Mouse (Mus musculus) fibroblast of lung, adult 2 months (primary cell): ENCODE data around the gene Hcls1.
A peak's percentile ranks its signal among the peaks of the same experiment; 100 is the strongest.

Experiments
- DNase-seq: peaks from one replicate; pipeline ENCODE4 v3.0.0-alpha.2; 2011; ENCODE audit warnings: low read depth

The Hcls1 gene

GRCm38 (mm10) chr16:36989493-36989892 lies 54.7 kb downstream of the Hcls1 start:
- DNase-seq = no peak

DNA sequence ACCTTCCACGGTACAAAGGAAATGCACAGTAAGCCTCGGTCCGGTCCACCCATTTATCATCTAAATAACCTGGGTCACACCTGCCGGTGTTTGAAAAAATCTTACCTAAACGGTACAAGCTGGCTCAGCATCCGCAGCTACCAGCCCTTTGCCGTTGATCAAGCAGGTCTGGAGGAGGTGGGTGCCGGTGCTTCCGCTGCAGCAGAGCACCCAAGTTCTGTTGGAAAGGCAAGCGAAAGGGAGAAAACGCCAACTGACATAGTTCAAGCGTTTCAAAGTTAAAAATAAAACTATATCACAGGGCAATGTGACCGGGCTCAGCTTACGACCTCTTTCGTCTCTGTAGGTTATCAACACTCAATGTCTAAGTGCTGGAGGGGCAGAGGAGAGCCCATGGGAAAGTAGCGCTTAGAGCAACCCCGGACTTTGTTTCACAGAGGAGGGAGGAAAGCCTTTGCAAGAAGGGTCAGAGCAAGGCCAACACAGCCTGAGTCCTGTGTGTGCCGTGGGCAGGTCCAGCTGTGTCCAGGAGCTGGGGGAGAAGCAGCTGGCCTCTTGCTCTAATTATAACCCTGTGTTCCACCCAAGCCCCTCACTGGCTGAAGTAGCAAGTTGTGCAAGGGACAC lies 55.3 kb downstream of the Hcls1 start, which contains the start of gene Fbxo40:
TSS of gene Fbxo40 (minus strand) at position 469 of the 627 bp plus-strand sequence.
- DNase-seq = no peak

DNA sequence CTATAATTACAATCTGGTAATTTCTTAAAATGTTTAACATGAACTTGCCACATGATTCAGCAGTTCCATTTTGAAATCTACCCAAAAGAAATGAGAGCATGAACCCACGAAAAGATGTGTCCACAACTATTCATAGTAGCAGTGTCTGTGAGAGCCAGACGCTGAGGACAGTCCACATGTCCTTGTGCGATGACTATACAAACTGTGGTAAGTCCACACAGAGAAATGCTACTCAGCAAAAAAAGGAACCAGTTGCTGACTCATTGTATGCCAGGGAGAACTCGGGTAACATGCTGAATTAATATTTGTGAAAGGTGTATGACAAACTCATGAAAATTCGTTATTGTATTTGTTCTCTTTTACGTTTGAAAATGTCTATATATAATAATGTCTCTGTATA lies 62.9 kb downstream of the Hcls1 start:
- no peak for DNase-seq

GRCm38 (mm10) chr16:36999366-36999972 lies 64.7 kb downstream of the Hcls1 start:
- DNase-seq = no peak

GRCm38 (mm10) chr16:37009262-37009661 lies 74.5 kb downstream of the Hcls1 start:
- DNase-seq = no peak

DNA sequence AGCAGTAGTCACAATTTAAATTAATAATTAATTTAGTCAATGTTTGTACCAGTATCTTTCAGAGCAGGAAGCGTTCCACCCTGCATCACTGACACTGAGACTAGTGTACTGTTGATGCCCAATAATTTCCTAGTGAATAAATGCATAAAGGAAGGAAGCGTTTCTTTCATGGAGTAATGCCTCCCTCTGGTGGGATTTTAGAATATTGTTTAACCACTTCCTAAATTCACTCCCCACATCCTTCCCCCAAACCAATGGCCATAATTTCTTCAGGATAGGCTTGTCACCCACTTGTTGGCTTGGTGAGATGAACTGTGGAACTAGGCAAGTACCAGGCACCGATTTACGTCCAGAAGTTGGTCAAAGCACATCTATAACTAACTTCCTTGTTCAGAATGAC lies 75.6 kb downstream of the Hcls1 start:
- peak; percentile 58 for DNase-seq

DNA sequence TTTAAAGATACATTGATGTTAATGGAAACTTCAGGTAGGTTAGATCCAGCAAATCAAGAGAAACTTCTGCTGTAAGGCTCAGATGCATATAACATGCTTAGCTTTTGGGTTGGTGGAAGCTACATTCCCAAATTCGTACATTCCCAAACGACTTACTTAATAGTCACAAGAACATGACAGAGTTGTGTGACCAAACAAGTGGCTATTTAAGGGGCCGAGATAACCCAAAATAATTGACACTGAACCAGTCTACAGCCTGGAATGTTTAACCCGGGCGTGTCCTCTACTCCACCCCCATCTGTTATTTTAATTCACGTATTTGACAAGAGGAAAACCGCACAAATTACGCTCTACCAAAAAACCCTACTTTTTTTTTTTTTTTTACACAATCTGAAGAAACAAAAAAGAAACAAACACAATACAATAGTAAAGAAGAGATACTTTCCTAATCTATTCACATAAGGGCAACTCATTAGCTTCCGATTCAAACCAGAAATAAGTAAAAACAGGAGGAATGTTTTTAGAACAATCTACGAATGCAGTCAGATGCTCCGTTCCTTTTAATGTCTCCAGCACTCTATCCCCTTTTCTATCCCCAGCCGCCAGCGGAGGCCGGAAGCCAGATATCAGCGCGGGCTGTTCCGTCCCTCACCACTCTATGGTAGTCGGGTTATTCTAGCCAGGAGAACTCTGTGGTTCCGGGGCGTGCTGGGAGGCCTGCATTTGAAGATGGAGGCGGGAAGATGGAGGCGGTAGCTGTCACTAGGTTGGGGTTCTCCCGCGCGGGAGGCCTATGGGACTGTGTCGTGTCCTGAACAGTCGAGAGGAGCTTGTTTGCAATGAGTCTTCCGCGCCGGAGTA lies 76.5 kb downstream of the Hcls1 start, which contains the start of gene Polq:
TSS of gene Polq (plus strand) at position 726 of the 861 bp plus-strand sequence.
- DNase-seq = peak; percentile 78

GRCm38 (mm10) chr16:37011922-37012289 lies 77.1 kb downstream of the Hcls1 start:
- DNase-seq = no peak

DNA sequence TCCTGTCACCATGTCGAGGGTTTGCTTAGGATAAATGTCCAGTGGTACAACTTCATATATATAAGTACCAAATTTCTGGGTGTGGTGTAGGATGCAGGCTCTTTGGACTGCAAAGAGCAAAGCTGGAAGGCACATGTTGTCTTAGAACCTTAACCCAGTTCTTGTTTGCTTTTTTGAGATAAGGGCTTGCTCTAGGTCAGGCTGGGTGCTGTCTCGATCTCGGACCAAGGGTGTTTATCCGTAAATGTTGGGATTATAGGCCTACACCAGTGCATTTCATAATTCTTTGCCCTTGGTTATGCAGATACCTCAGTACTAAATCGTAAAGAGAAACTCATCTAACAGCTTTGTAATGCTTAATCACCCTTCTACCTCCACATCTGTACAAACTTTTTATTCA lies 77.6 kb downstream of the Hcls1 start:
- no peak for DNase-seq
